Mouse (Mus musculus) thymus, postnatal 10 days (tissue): Measurements from ENCODE around the gene Atp6v1g3.
A peak's percentile ranks its signal among the peaks of the same experiment; 100 is the strongest.

Source experiments
- DNase-seq, 2 experiments: peaks; one replicate each; pipeline ENCODE4 v3.0.0; 2021; ENCODE audit warnings: low spot score in 2 of 2

The Atp6v1g3 gene

GRCm38 (mm10) chr1:138273438-138273837 is at the start of gene Atp6v1g3:
Atp6v1g3 (plus strand) TSS chr1:138273738.
- DNase-seq: no peak

- DNase-seq: no peak
Observed at GRCm38 (mm10) chr1:138233051-138233450, 40.5 kb upstream of the Atp6v1g3 start.

DNA sequence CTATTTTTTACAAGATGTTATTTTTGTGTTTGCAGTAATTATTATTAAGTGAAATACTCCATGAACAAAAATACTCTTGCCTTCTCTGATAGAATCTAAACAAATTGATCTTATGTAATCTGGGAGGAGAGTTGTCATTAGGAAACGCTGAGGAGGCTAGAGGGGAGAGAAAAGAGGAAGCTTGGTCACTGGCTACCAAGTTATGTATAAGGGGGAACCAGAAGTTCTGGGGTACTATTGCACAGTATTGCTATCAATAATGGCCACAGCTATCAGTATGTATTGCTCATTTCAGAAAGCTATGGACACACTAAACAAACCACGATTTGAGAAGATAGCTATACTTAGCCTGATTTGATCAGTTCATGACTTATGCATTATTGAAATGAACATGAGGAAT is 36.3 kb upstream of the Atp6v1g3 start:
- DNase-seq: no peak

DNA sequence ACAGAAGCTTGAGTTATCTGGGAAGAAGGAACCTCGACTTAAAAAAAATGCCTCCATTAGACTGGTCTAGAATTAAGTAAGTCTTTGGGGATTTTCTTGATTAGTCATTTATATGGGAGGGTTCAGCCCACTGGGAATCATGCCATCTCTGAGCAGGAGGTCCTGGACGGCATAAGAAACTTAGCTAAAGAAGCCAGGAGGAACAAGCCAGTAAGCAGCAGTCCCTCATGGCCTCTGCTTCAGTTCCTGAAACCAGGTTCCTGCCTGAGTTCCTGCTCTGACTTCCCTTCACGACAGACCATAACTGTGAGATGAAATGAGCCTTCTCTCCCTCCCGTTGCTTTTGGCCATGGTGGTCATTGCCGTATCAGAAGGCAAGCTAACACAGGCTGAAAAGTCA is 29.6 kb upstream of the Atp6v1g3 start:
- DNase-seq: no peak

DNA sequence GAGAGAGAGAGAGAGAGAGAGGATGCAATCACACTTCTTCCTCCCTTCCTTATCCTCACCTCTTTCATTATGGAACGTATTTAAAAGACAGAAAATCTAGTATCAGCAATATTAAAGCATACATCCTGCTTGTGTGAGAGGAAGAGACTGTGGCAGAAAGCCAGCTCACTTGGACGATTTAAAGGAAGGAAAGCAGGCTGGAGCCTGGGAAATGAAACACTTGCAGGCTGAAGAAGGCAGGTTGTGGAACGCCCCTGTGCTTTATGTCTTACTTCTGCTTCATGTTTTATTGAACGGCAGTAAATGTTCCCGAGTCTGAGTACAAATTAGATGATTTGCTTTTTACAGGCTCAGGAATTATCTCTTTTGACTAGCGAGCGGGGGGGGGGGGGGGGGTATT is 29.1 kb upstream of the Atp6v1g3 start:
- DNase-seq: no peak

DNA sequence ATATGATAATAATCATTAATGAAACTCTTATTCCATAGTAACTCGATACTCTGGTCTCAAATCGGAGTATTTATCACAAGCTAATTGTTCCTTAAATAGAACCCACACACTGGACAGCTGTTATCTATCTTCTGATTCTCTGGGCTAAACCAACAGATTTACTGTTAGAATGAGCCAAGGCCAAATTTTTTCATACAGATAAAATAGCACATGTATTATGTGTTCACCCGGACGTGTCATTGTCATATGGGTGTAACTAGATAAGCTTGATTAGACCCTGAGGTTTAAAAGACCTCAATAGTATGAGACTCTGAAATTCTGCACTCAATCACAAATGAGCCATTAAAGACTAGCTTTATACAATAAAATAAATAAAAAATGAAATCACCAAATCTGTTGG is 28.4 kb upstream of the Atp6v1g3 start:
- no peak for DNase-seq

DNA sequence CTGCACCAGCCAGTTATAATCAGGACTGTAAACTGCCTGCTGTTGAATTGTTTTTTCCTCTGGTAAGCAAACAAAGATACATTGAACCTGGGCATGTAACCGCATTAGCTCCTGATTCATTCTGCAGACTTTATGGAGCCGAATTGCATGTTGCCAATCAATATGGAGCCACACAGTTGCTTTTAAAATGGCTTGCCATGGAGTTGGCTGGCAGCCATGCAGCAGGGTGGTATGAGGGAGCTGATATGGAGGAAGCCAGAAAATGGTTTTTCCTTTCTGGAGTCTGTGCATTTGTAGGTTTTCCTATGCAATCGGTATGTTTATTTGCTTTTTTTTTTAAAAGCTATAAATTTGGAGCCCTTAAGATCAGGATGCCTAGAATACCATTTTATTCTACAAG is 28.0 kb upstream of the Atp6v1g3 start:
- no peak for DNase-seq

DNA sequence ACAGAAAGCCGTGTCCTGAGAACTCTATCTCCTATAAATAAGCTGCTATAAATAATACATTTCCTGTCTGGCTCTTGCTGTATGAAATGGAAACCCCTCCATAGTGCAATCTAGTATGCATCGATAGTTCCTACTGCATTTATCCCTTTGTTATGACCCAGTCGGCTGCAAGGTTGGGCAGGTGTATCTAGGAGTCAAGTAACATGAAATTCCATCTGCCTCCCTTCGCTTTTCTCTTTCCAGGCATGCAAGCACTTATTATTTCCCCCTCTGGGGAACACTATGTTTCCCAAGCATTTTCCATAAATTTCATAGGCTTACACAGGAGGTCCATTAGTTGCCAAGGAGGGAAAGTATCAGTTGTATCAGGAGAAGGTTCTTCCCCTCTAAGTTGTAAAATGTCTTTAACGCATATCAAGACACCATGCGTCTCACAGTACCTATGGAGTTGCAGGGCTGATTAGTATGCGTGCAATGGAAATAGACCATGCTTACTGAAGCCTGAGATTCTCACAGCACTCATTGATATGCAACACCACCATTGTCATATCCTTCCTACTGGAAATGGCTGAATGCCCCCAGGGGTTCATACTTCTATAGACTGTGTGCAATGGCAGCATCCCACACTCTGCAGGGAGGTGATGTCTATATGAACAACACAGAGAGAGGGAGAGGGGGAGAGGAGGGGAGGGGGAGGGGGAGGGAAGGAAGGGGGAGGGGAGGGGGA is 26.9 kb upstream of the Atp6v1g3 start:
- no peak for DNase-seq

DNA sequence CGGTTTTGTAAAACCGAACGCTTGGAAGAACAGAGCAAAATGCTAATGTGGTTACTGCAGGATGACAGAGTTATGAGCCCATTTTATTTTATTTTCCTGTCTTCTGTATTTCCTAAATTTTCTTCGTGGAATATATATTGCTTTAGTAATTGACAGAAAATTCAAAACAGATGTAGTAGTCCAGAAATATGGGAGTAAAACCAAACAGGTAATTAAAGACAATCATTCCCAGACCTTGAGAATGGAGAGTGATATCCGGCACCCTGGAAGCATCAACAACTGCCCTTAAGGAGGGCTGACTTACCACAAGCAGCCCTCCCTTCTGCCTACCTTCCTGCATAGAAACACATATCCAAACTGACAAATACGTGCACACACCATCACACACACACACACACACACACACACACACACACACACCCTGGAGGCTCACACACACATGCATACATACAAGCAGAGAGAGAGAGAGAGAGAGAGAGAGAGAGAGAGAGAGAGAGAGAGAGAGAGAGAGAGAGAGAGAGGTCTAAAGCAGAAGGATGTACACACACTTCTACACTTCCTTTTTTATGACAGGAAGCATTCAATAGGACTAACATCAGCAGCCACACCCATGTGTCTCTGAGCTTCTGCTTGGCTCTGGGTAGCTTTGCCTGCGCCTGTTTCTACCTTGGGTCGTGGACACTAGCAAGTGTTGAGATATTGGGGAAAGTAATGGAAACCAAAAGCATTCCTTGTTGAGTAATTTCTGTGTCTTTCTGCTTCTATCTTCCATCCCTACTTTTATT is 25.6 kb upstream of the Atp6v1g3 start:
- no peak for DNase-seq

DNA sequence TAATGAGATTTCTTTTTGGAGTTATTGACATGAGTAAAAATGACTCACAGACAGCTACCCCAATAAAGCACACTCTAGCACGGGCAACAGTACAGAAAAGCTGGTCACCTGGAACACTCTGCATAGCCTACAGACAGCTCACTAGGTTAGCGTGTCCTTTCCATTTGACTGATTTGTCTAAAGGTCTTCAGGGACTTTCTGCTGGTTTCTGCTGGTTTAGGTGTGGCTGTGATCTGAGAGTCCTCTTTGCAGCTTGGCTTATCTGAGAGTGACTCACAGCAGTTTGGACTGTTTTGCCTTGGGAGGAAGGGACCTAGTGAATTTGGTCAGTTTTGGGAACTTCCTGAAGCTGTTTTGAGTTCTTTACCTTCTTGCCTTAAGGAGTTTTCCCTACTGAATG is 24.8 kb upstream of the Atp6v1g3 start:
- DNase-seq: no peak

DNA sequence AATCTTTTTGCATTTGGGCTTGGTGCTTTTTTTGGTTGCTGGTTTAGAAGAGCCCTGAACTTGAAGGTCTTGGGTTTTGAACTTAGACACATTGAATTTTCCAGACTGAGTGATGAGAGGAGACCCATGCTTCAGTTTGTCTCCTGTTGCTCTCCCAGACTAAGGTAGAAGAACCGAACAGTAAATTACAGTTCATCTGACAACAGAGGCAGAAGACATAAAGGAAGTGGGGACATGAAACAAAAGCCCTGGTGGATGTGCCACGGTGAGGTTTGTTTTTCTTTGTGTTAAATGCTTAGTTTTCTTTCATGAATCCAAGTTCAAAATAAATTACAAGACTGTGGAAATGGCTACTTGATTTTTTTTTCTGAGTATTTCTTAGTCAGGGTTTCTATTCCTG is 22.6 kb upstream of the Atp6v1g3 start:
- peak in 1 of 2 experiments; percentile 38 for DNase-seq

- DNase-seq: no peak
Observed at GRCm38 (mm10) chr1:138256172-138256789, 17.3 kb upstream of the Atp6v1g3 start.

- DNase-seq: no peak
Observed at GRCm38 (mm10) chr1:138258758-138259157, 14.8 kb upstream of the Atp6v1g3 start.

- DNase-seq: no peak
Observed at GRCm38 (mm10) chr1:138261520-138261919, 12.0 kb upstream of the Atp6v1g3 start.

- no peak for DNase-seq
Observed at GRCm38 (mm10) chr1:138262408-138262807, 11.1 kb upstream of the Atp6v1g3 start.

DNA sequence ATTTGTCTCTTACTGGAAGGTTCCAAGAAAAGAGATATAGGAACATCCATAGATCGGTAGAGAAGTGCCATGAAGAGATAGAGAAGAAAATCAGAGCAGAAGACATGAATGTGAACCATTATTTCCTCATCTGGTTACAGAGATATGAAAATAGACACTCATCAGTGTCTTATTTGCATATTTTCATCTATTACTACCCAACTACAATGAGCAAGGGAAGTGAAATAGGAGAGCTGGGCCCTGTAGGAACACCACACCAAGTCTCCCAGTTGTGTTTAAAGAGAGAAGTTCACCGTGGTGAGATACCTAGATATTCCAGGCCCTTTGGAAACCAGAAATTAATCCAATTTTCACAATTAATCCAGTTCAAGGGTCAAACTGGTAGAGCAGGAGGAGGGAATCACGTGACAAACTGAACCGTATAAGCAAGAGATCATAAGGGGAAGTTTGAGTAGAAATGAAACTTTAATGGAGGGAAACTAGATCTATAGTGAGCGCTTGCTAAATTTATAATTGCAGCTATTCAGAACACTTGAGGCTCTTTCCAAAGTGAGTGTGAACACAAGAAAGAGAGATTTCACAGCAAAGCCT is 6.0 kb upstream of the Atp6v1g3 start:
- DNase-seq: no peak

GRCm38 (mm10) chr1:138274930-138275329 is 1.4 kb downstream of the Atp6v1g3 start:
- no peak for DNase-seq

DNA sequence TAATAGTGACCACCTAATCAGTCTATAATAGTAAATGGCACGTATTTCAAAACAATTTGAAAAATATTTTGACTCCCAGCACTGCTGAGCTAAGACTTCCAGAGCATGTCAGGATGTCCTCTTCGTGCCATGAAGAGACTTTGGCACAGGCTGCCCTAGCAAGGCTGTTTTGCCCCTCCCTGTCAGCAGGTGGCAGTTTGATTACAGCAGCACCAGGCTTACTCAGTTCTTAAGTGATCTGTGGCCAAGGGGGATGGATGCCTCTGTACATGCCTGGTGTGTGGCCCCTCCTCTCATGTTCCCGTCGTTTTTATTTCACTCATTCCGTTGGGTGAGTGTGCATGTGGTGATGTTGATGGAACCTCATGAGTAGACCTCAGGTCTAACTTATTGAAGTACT is 2.3 kb downstream of the Atp6v1g3 start:
- DNase-seq: peak; percentile 66 to 69

DNA sequence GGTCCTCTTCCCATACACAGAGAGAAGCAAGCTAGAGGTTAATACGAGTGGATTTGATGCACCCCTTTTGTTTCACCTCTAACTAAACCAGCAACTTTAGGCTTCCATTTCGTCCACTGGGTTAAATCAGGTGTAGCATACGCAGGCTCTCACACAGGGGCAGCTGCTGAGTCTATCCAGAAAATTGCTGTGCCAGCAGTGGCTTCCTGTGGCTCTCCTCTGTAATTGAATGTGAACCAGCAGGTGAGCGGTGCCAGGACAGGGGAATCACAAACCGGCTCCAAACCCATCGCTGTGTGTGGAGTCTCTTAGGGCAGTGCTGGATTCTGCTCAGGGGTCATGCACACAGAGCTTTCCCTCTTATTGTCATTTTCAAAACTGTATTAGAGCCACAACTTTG is 7.6 kb downstream of the Atp6v1g3 start:
- DNase-seq: no peak

DNA sequence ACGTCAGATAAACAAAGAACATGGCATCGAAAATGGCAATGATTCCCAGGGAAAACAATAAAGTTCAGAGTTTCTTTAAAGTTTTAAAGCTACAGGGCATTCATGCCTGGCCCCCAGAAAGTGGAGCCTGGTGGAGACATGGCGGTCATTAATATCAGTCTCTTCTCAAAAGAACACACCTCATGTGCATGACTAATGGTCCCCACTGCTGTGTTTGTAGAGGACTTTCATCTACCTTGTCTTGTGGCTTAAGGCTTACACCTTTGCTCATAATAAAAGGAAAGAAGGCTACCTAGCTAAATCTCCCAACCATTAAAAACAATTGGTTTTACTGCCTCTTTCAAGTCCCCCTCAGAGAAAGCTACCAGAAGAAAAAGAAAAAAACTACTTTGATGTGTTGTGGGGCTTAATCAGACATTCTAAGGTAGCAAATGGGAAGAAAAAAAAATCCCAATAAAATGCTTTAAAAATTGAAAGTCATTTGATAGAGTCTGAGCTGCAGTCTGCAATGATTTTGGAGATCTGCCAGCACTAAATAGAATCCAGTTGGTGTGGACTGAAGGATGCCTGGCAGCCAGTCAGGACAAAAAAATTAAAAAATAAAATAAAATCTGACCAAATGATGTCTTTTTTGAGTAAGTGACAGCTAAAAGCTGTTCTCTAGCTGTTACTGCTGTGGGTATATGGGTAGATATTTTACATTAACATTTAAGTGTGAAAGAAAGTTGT is 9.0 kb downstream of the Atp6v1g3 start:
- DNase-seq: no peak

DNA sequence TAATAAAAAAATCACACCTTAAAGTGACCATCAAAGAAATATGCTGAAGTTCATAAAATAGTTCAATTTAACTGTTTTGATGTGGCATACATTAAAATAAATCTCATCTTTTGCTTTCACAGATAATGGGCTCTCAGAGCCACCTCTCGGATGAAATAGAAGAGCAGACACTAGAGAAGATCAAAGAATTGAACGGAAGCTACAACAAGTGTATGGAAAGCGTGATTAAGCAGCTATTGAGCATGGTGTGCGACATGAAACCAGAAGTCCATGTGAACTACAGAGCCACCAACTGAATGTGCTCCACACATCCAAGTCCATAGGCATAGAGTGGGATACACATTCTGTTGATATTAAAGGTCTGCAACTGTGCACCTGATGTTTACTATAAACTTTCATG is 14.1 kb downstream of the Atp6v1g3 start:
- DNase-seq: no peak

GRCm38 (mm10) chr1:138288721-138289120 is 15.2 kb downstream of the Atp6v1g3 start:
- DNase-seq: no peak
